Mouse (Mus musculus): ENCODE results near the gene Casp6. TPM values are rescaled to one million over a fixed set of nuclear protein-coding genes. Genes with fewer than 3 reads are reported as not detected.

Gene Casp6
- polyA plus RNA-seq, 1 experiment from 2014 or later: 116 TPM

- Histone ChIP-seq H3K4me1 (peaks cover 11% of the 10 kb centered on the region), H3K27me3 (ENCODE audit: low read depth, poor library complexity, severe bottlenecking) (no peaks in the 10 kb centered on the region), H3K4me3 (no peak overlapping the region), H3K36me3 (no peaks in the 10 kb centered on the region), H3K9me3 (replicated peaks) (no peaks in the 10 kb centered on the region), H3K27ac (no peak overlapping the region)
- WGBS: 47% methylated on average over 4 of the region's 4 CpGs
- DNase-seq (ENCODE audit: low spot score): peak; percentile 57
Measured at GRCm38 (mm10) chr3:129932443-129932842, 31.2 kb downstream of the Casp6 start.

GRCm38 (mm10) chr3:129936561-129936960 lies 35.3 kb downstream of the Casp6 start:
- H3K9me3 ChIP-seq (replicated peaks): no peaks in the 10 kb centered on the region
- WGBS: 46% methylated on average over 9 of the region's 9 CpGs
- no peak for DNase-seq (ENCODE audit: low spot score)
- H3K4me3 ChIP-seq: no peak overlapping the region
- H3K36me3 ChIP-seq: no peaks in the 10 kb centered on the region
- peaks cover 20% of the 10 kb centered on the region for H3K4me1 ChIP-seq
- no peaks in the 10 kb centered on the region for H3K27me3 ChIP-seq (ENCODE audit: low read depth, poor library complexity, severe bottlenecking)
- no peak overlapping the region for H3K27ac ChIP-seq

GRCm38 (mm10) chr3:129937848-129938247 lies 36.6 kb downstream of the Casp6 start:
- Histone ChIP-seq H3K4me3 (no peak overlapping the region), H3K36me3 (no peaks in the 10 kb centered on the region), H3K27ac (peak overlapping the region; percentile 70), H3K4me1 (peaks cover 20% of the 10 kb centered on the region), H3K27me3 (ENCODE audit: low read depth, poor library complexity, severe bottlenecking) (no peaks in the 10 kb centered on the region), H3K9me3 (replicated peaks) (no peaks in the 10 kb centered on the region)
- WGBS: 28% methylated on average over 3 of the region's 3 CpGs
- no peak for DNase-seq (ENCODE audit: low spot score)

GRCm38 (mm10) chr3:129939058-129939457 lies 37.8 kb downstream of the Casp6 start:
- H3K27me3 ChIP-seq (ENCODE audit: low read depth, poor library complexity, severe bottlenecking): no peaks in the 10 kb centered on the region
- WGBS: 57% methylated on average over 7 of the region's 7 CpGs
- H3K36me3 ChIP-seq: no peaks in the 10 kb centered on the region
- H3K9me3 ChIP-seq (replicated peaks): no peaks in the 10 kb centered on the region
- DNase-seq (ENCODE audit: low spot score): no peak
- H3K4me1 ChIP-seq: peaks cover 20% of the 10 kb centered on the region
- H3K27ac ChIP-seq: no peak overlapping the region
- H3K4me3 ChIP-seq: no peak overlapping the region

GRCm38 (mm10) chr3:129940780-129941179 lies 39.6 kb downstream of the Casp6 start:
- no peaks in the 10 kb centered on the region for H3K27me3 ChIP-seq (ENCODE audit: low read depth, poor library complexity, severe bottlenecking)
- H3K27ac ChIP-seq: no peak overlapping the region
- H3K9me3 ChIP-seq (replicated peaks): no peaks in the 10 kb centered on the region
- DNase-seq (ENCODE audit: low spot score): no peak
- peaks cover 20% of the 10 kb centered on the region for H3K4me1 ChIP-seq
- WGBS: 98% methylated on average over 2 of the region's 2 CpGs
- H3K36me3 ChIP-seq: no peaks in the 10 kb centered on the region
- no peak overlapping the region for H3K4me3 ChIP-seq

GRCm38 (mm10) chr3:129941291-129941690 lies 40.1 kb downstream of the Casp6 start:
- DNase-seq (ENCODE audit: low spot score): no peak

GRCm38 (mm10) chr3:129943813-129944212 lies 42.6 kb downstream of the Casp6 start:
- no peak overlapping the region for H3K27ac ChIP-seq
- H3K4me3 ChIP-seq: no peak overlapping the region
- H3K9me3 ChIP-seq (replicated peaks): no peaks in the 10 kb centered on the region
- 0 out of 2 replicates have a peak, but pooled peaks cover 4% of the 10 kb centered on the region for H3K4me1 ChIP-seq
- no peak for DNase-seq (ENCODE audit: low spot score)
- H3K27me3 ChIP-seq (ENCODE audit: low read depth, poor library complexity, severe bottlenecking): no peaks in the 10 kb centered on the region
- 77% methylated on average over 4 of the region's 4 CpGs for WGBS
- no peaks in the 10 kb centered on the region for H3K36me3 ChIP-seq

More at GRCm38 (mm10) chr3:129941291-129941690, 40.1 kb downstream of the Casp6 start:
- H3K9me3 ChIP-seq (replicated peaks): no peaks in the 10 kb centered on the region
- no peaks in the 10 kb centered on the region for H3K27me3 ChIP-seq (ENCODE audit: low read depth, poor library complexity, severe bottlenecking)
- no peaks in the 10 kb centered on the region for H3K36me3 ChIP-seq
- no peak overlapping the region for H3K4me3 ChIP-seq
- WGBS: 96% methylated on average over 1 of the region's 1 CpGs
- no peak overlapping the region for H3K27ac ChIP-seq
- peaks cover 21% of the 10 kb centered on the region for H3K4me1 ChIP-seq

- Histone ChIP-seq H3K27me3 (ENCODE audit: low read depth, poor library complexity, severe bottlenecking) (no peaks in the 10 kb centered on the region), H3K9me3 (replicated peaks) (no peaks in the 10 kb centered on the region), H3K4me1 (0 out of 2 replicates have a peak, but pooled peaks cover 4% of the 10 kb centered on the region), H3K4me3 (no peak overlapping the region), H3K36me3 (no peaks in the 10 kb centered on the region), H3K27ac (0 out of 2 replicates have a peak overlapping the region, but pooled peaks have one; percentile 30)
- no peak for DNase-seq (ENCODE audit: low spot score)
- WGBS: 76% methylated on average over 5 of the region's 5 CpGs
Measured at GRCm38 (mm10) chr3:129946217-129946914, 45.1 kb downstream of the Casp6 start.

GRCm38 (mm10) chr3:129948359-129948758 lies 47.1 kb downstream of the Casp6 start:
- Histone ChIP-seq H3K4me3 (no peak overlapping the region), H3K36me3 (no peaks in the 10 kb centered on the region), H3K27ac (no peak overlapping the region), H3K4me1 (0 out of 2 replicates have a peak, but pooled peaks cover 4% of the 10 kb centered on the region), H3K9me3 (replicated peaks) (no peaks in the 10 kb centered on the region), H3K27me3 (ENCODE audit: low read depth, poor library complexity, severe bottlenecking) (no peaks in the 10 kb centered on the region)
- no peak for DNase-seq (ENCODE audit: low spot score)
- 96% methylated on average over 5 of the region's 5 CpGs for WGBS

- H3K36me3 ChIP-seq: no peaks in the 10 kb centered on the region
- no peak overlapping the region for H3K4me3 ChIP-seq
- WGBS: 82% methylated on average over 5 of the region's 5 CpGs
- no peaks in the 10 kb centered on the region for H3K27me3 ChIP-seq (ENCODE audit: low read depth, poor library complexity, severe bottlenecking)
- 0 out of 2 replicates have a peak, but pooled peaks cover 4% of the 10 kb centered on the region for H3K4me1 ChIP-seq
- no peak overlapping the region for H3K27ac ChIP-seq
- H3K9me3 ChIP-seq (replicated peaks): no peaks in the 10 kb centered on the region
- DNase-seq (ENCODE audit: low spot score): no peak
Measured at GRCm38 (mm10) chr3:129949158-129949773, 48.0 kb downstream of the Casp6 start.

- H3K4me3 ChIP-seq: no peak overlapping the region
- H3K36me3 ChIP-seq: no peaks in the 10 kb centered on the region
- no peak for DNase-seq (ENCODE audit: low spot score)
- H3K27ac ChIP-seq: no peak overlapping the region
- H3K4me1 ChIP-seq: peaks cover 14% of the 10 kb centered on the region
- H3K27me3 ChIP-seq (ENCODE audit: low read depth, poor library complexity, severe bottlenecking): no peaks in the 10 kb centered on the region
- no peaks in the 10 kb centered on the region for H3K9me3 ChIP-seq (replicated peaks)
- WGBS: 86% methylated on average over 4 of the region's 4 CpGs
Measured at GRCm38 (mm10) chr3:129953296-129953695, 52.1 kb downstream of the Casp6 start.

- WGBS: 70% methylated on average over 8 of the region's 8 CpGs
- Histone ChIP-seq H3K9me3 (replicated peaks) (no peaks in the 10 kb centered on the region), H3K36me3 (no peaks in the 10 kb centered on the region), H3K4me3 (no peak overlapping the region), H3K27me3 (ENCODE audit: low read depth, poor library complexity, severe bottlenecking) (peaks cover under 1% of the 10 kb centered on the region), H3K4me1 (peaks cover 6% of the 10 kb centered on the region; the same call in 1 of the 2 replicates), H3K27ac (no peak overlapping the region)
- no peak for DNase-seq (ENCODE audit: low spot score)
Measured at GRCm38 (mm10) chr3:129962533-129962932, 61.3 kb downstream of the Casp6 start.

Data from limb, embryonic 10.5 days (tissue).